ENCODE assay signal across 8 mouse cellular contexts in the genomic region with DNA sequence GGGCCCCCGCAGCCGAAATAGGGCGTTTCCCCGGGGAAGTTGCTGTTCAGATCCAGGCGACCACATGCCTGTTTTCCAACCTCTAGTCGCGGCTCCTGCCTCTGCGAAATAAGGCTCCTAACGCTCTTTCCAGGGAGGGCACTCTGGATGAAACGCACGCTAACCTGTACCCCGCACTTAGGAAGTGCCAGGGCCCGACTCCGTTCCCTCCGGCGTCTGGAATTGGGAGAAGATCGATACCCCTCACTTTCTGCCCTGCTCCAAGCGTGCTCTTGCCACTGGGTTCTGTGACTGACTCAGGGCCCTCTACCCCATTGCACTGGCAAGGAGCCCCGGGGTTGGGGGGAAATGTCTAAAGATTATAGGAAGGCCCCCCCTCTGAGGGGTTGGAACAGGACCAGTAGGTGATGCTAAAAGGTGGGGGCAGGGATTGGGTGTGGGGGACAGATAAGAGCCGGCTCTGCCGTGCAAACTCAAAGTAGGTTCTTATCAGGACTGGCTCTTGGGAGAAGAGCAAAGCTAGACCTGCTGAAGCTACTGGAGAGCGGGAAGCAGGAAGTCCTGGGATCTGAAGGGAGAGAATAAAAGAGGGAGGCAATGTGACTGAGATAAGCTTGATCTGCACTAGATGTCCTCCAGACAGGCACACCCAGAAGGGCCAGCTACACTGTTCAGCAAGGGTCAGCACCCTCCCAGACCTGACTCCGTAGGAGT. TPM values are rescaled to one million over a fixed set of nuclear protein-coding genes. Genes with fewer than 3 reads are reported as not detected.
DNase-seq lines count a peak whose midpoint lies in the region; ATAC-seq lines count a peak whose summit lies in the region.

No protein-coding gene starts in this region.

- H3K4me2 ChIP-seq in embryonic facial prominence, embryonic 14.5 days (ENCODE audit: low read depth, low read length), result peak overlapping the region; percentile 97
- H3K4me2 ChIP-seq in limb, embryonic 15.5 days, result peak overlapping the region; percentile 97

- ATAC-seq in embryonic facial prominence, embryonic 14.5 days (ENCODE audit: low read depth), result no peak
- ATAC-seq in limb, embryonic 15.5 days (ENCODE audit: insufficient number of reproducible peaks, low FRiP score, low TSS enrichment, low read depth), result no peak
- ATAC-seq in monocyte, adult 5-6 weeks (replicated peaks; ENCODE audit: insufficient number of reproducible peaks, low FRiP score, low TSS enrichment, poor library complexity, severe bottlenecking), result peak; percentile 18; the same call in 1 of the 2 replicates

- peak; percentile 27 for DNase-seq in ovary, adult 18-20 months (ENCODE audit: low spot score)
- DNase-seq in ovary, postnatal 36 days (ENCODE audit: low spot score), result no peak
- DNase-seq in adrenal gland, postnatal 36 days, result peak; percentile 13 to 25
- DNase-seq in embryonic facial prominence, embryonic 14.5 days (ENCODE audit: low spot score), result no peak
- peak; percentile 4 for DNase-seq in heart, postnatal 25 days (ENCODE audit: low spot score)
- peak; percentile 38 for DNase-seq in urinary bladder, postnatal 25 days (ENCODE audit: low spot score)

- intact Hi-C loops in heart, postnatal 25 days (cut with DNase I), result loop anchor here (5.0 to 10.0 kb wide), 6 partner anchors 126 to 547 kb away; partner anchors contain the start of gene Ppp4r2

- peak overlapping the region; percentile 79 for H3K9ac ChIP-seq in embryonic facial prominence, embryonic 14.5 days (ENCODE audit: low read depth, low read length)
- H3K9ac ChIP-seq in limb, embryonic 15.5 days, result peak overlapping the region; percentile 70

- H3K4me1 ChIP-seq in embryonic facial prominence, embryonic 14.5 days (ENCODE audit: control insufficient read depth, insufficient read depth, low read length), result peaks cover 21% of the 10 kb centered on the region
- peaks cover 21% of the 10 kb centered on the region for H3K4me1 ChIP-seq in limb, embryonic 15.5 days

- H3K9me3 ChIP-seq in embryonic facial prominence, embryonic 14.5 days (ENCODE audit: control insufficient read depth, low read length), result no peaks in the 10 kb centered on the region
- no peaks in the 10 kb centered on the region for H3K9me3 ChIP-seq in limb, embryonic 15.5 days

- peak overlapping the region; percentile 69 for H3K4me3 ChIP-seq in embryonic facial prominence, embryonic 14.5 days (ENCODE audit: low read depth, low read length)
- H3K4me3 ChIP-seq in limb, embryonic 15.5 days, result peak overlapping the region; percentile 73

- WGBS in embryonic facial prominence, embryonic 14.5 days, result 4% methylated on average over 19 of the region's 23 CpGs
- WGBS in limb, embryonic 15.5 days, result 5% methylated on average over 23 of the region's 23 CpGs

- H3K27ac ChIP-seq in embryonic facial prominence, embryonic 14.5 days (replicated peaks; ENCODE audit: low read depth, low read length), result peak overlapping the region; percentile 77
- H3K27ac ChIP-seq in limb, embryonic 15.5 days, result peak overlapping the region; percentile 84

- no peaks in the 10 kb centered on the region for H3K27me3 ChIP-seq in embryonic facial prominence, embryonic 14.5 days (replicated peaks; ENCODE audit: control insufficient read depth, insufficient read depth, low read length)
- no peaks in the 10 kb centered on the region for H3K27me3 ChIP-seq in limb, embryonic 15.5 days

- no peaks in the 10 kb centered on the region for H3K36me3 ChIP-seq in embryonic facial prominence, embryonic 14.5 days (ENCODE audit: control insufficient read depth, insufficient read depth, low read length)
- no peaks in the 10 kb centered on the region for H3K36me3 ChIP-seq in limb, embryonic 15.5 days

RNA-seq across cellular contexts. Expression of gene Rybp, which starts 0.9 kb away (rescaled TPM):
- 10 to 100 TPM; 28.2 to 32.8 TPM for total RNA-seq in adrenal gland, postnatal 36 days (2021)
- polyA plus RNA-seq in embryonic facial prominence, embryonic 14.5 days (2014; fragmentation: Nextera tagmentation; extraction: Ambion mirVana), result 15.3 and 15.9 TPM in 2 replicates
- total RNA-seq in heart, postnatal 25 days (2021), result 10 to 100 TPM; 12.5 to 14.0 TPM
- polyA plus RNA-seq in limb, embryonic 15.5 days (2015; fragmentation: Nextera tagmentation; extraction: Ambion mirVana), result 14.7 and 21.3 TPM in 2 replicates
- 15.7 to 53.5 TPM (median 47.7 TPM) in 3 replicates for total RNA-seq in monocyte, adult 5-6 weeks (2017)

Comparison
In these comparisons a context has a peak if more than half of its experiments do, and no peak if none do; other contexts are left out.
1. DNase-seq: peak in ovary, adult 18-20 months (single experiment), adrenal gland, postnatal 36 days (2 of 2), heart, postnatal 25 days (single experiment) and urinary bladder, postnatal 25 days (single experiment); none in ovary, postnatal 36 days (single experiment) and embryonic facial prominence, embryonic 14.5 days (single experiment).